Comparison of ENCODE assay signal across 29 mouse cellular contexts in the genomic region with DNA sequence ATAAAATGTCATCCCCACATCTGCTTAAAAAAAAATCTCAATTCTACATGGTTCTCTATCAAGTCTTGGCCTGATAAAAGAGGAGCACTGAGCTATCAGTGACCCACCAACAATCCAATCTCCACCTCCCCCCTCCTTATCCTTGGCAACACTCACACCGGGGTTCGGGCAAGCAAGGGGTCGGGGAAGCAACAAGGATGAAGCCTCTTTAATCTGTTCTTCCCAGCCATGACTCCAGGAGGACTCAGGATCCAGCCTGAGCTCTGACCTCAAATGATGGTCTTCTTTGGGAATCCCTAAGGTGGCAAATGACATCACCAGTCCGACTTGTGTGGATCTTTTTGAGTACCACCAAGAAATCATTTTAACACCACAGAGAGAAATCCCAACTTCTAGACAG.
"Had no signal": no experiment of that assay in that cellular context is flagged by ENCODE, and none has a peak within 500 bp of the region (broad histone marks: within the 10 kb centered on the region; RNA-seq: fewer than 3 reads in every experiment).

No protein-coding gene starts in this region.

- H3K9ac ChIP-seq: limb, embryonic 12.5 days; limb, embryonic 13.5 days; limb, embryonic 15.5 days; liver, embryonic 12.5 days; liver, embryonic 13.5 days; liver, embryonic 14.5 days; liver, embryonic 15.5 days; liver, postnatal 0 days; lung, embryonic 14.5 days; lung, embryonic 15.5 days; midbrain, embryonic 12.5 days; midbrain, embryonic 13.5 days; midbrain, embryonic 15.5 days; neural tube, embryonic 12.5 days; neural tube, embryonic 13.5 days had no signal

- DNase-seq: left cerebral cortex, postnatal 4 days; liver; liver, embryonic 13.5 days; liver, postnatal 0 days; lung, adult 18-20 months; lung, adult 2 months; lung, embryonic 14.5 days; lung, postnatal 10 days; lung, postnatal 14 days; lung, postnatal 36 days; lung, postnatal 4 days; midbrain, embryonic 14.5 days had no signal

- H3K4me1 ChIP-seq: limb, embryonic 10.5 days; limb, embryonic 13.5 days; limb, embryonic 15.5 days; liver, embryonic 12.5 days; liver, embryonic 13.5 days; liver, embryonic 15.5 days; midbrain, embryonic 10.5 days; midbrain, embryonic 12.5 days; midbrain, embryonic 13.5 days; midbrain, embryonic 15.5 days; neural tube, embryonic 12.5 days had no signal

- H3K9me3 ChIP-seq: limb, embryonic 10.5 days; limb, embryonic 12.5 days; limb, embryonic 13.5 days; limb, embryonic 15.5 days; liver, embryonic 12.5 days; liver, embryonic 13.5 days; liver, embryonic 15.5 days; lung, embryonic 15.5 days; megakaryocyte, embryonic 14.5 days; midbrain, embryonic 10.5 days; midbrain, embryonic 12.5 days; midbrain, embryonic 13.5 days; midbrain, embryonic 15.5 days; neural tube, embryonic 12.5 days; neural tube, embryonic 13.5 days had no signal

- H3K4me3 ChIP-seq: limb, embryonic 10.5 days; limb, embryonic 12.5 days; limb, embryonic 13.5 days; limb, embryonic 15.5 days; liver, embryonic 12.5 days; liver, embryonic 13.5 days; liver, embryonic 15.5 days; lung, embryonic 15.5 days; megakaryocyte, embryonic 14.5 days; midbrain, embryonic 10.5 days; midbrain, embryonic 12.5 days; midbrain, embryonic 13.5 days; midbrain, embryonic 15.5 days; myocyte; neural tube, embryonic 12.5 days; neural tube, embryonic 13.5 days had no signal

- H3K27ac ChIP-seq: limb, embryonic 10.5 days; limb, embryonic 12.5 days; limb, embryonic 13.5 days; limb, embryonic 15.5 days; liver, embryonic 12.5 days; liver, embryonic 13.5 days; liver, embryonic 14.5 days; liver, embryonic 15.5 days; lung, embryonic 15.5 days; macrophage; midbrain, embryonic 10.5 days; midbrain, embryonic 12.5 days; midbrain, embryonic 13.5 days; midbrain, embryonic 15.5 days; neural tube, embryonic 12.5 days; neural tube, embryonic 13.5 days had no signal

- H3K36me3 ChIP-seq: limb, embryonic 10.5 days; limb, embryonic 12.5 days; limb, embryonic 13.5 days; limb, embryonic 15.5 days; liver, embryonic 12.5 days; liver, embryonic 13.5 days; liver, embryonic 15.5 days; lung, embryonic 15.5 days; midbrain, embryonic 10.5 days; midbrain, embryonic 12.5 days; midbrain, embryonic 13.5 days; midbrain, embryonic 15.5 days; neural tube, embryonic 12.5 days had no signal

- H3K27me3 ChIP-seq: limb, embryonic 12.5 days; limb, embryonic 13.5 days; limb, embryonic 15.5 days; liver, embryonic 12.5 days; liver, embryonic 13.5 days; liver, embryonic 15.5 days; lung, embryonic 15.5 days; megakaryocyte, embryonic 14.5 days; midbrain, embryonic 12.5 days; midbrain, embryonic 13.5 days; midbrain, embryonic 15.5 days; neural tube, embryonic 12.5 days; neural tube, embryonic 13.5 days had no signal
